Mouse (Mus musculus) C2C12 (cell line): ENCODE measurements around the gene Gm3952.

Source experiments
- CTCF ChIP-seq: IDR thresholded peaks from one replicate; pipeline ENCODE4 v1.5.1; 2011; ENCODE audit not compliant: control insufficient read depth, insufficient read depth, insufficient read length
- MAX ChIP-seq: IDR thresholded peaks from one replicate; pipeline ENCODE4 v1.6.1; 2011; ENCODE audit warnings: mild to moderate bottlenecking, control low read depth

DNA sequence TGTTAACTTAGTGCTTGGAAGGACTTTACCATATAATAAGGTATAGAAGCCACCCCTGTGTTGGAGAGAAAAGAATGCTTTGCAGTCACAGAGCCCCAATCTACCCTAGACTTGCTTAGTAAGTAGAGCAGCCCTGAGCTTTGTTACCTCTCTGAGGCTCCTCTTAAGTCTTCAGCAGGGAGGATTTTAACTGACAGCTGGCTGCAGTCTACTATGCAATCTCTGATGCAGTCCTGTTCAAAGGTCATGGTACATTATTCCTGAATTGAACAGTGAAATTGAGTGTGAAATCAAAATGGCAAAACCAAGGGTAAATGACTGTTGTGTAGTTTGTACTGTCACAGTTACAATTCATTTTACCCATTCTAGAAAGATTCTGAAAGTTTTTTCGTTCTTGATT, 71.3 kb downstream of the Gm3952 start:
- no peak for TF ChIP-seq MAX
- TF ChIP-seq CTCF: no peak
